Mouse (Mus musculus) liver, adult 2 months (tissue): ENCODE measurements at regions not wholly inside any gene's neighbourhood (a gene's known extent, or its start where the extent isn't known, plus 50 kb on each side); places are given as distances from the start of the nearest gene placed in this dataset.

ENCODE experiments used
- CTCF ChIP-seq: fragments of 200-500 bp; IDR thresholded peaks from 2 replicates; pipeline ENCODE4 v1.5.1; 2011; ENCODE audit warnings: low read depth, low read length, control low read depth
- POLR2A ChIP-seq: fragments of 200-500 bp; IDR thresholded peaks from 2 replicates; pipeline ENCODE4 v1.6.1; 2011; ENCODE audit warnings: low read length, control low read depth; ENCODE audit not compliant: insufficient read depth; ENCODE audit errors: extremely low read depth

DNA sequence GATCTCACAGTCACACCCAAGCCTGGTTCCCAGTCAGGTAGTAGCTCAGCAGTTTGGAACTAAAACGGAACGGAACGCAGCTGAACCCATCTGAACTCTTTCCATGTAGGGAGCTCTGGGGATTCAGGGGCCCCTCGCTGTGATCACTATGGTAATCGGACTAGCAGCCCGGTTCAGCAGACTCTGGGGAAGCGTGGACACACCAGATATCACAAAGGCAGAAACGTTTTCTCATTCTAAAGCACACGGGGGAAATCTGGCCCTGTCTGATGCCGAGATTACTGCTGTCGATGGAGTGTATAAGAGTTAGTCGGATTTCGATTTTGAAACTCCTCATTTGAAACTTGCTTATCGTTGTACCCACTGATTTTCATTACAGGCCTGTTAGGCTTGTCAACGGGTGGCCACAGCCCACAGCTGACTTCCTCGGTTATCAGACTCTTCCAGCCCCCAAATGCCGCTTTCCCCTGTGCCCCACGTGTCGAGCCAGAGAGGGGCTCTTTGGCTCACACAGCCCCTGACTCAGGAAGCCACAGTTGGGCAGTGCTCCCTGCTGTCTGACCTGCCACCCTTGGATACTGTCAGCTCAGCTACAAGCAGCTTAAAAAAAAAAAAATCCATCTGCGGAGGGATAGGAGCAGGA lies 207.8 kb upstream of the Cnr1 start:
- TF ChIP-seq CTCF (no peak), POLR2A (no peak)
